Mouse (Mus musculus): ENCODE measurements around the gene Hist2h2ab. TPM values are rescaled to one million over a fixed set of nuclear protein-coding genes. Genes with fewer than 3 reads are reported as not detected.
A peak's percentile ranks its signal among the peaks of the same experiment; 100 is the strongest.
"Not testable (repeated sequence)": the region's sequence is repeated elsewhere in the genome, so short reads cannot be mapped to it uniquely, and the experiment has no call there.

Hist2h2ab gene
- total and polyA plus RNA-seq, 3 experiments = 0.72 to 234 TPM; not detected in 1

DNA sequence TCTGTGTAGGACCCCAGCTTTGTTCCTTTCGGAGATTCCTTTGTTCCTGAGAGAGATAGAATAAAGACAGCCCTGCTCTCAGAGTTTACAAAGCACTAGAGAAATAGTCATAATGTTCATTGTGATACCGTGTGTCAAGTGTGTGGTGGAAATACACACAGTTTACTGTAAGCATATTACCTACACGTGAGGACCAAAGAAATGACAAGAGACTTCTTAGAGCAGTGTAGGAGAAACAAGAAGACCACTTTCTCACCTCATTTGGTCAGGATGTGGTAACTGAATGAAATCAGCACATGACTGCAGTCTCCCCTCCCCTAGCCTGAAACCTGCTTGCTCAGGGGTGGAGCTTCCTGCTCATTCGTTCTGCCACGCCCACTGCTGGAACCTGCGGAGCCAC, 21.5 kb upstream of the Hist2h2ab start (continued):
- TF ChIP-seq MAFK (IDR thresholded peaks at IDR 0.05; ENCODE audit: borderline replicate concordance, low read depth, low read length) (no peak), CHD2 (IDR thresholded peaks at IDR 0.05; ENCODE audit: low read length) (no peak), NELFE (IDR thresholded peaks at IDR 0.05; ENCODE audit: low read depth, low read length) (peak; percentile 90)

DNA sequence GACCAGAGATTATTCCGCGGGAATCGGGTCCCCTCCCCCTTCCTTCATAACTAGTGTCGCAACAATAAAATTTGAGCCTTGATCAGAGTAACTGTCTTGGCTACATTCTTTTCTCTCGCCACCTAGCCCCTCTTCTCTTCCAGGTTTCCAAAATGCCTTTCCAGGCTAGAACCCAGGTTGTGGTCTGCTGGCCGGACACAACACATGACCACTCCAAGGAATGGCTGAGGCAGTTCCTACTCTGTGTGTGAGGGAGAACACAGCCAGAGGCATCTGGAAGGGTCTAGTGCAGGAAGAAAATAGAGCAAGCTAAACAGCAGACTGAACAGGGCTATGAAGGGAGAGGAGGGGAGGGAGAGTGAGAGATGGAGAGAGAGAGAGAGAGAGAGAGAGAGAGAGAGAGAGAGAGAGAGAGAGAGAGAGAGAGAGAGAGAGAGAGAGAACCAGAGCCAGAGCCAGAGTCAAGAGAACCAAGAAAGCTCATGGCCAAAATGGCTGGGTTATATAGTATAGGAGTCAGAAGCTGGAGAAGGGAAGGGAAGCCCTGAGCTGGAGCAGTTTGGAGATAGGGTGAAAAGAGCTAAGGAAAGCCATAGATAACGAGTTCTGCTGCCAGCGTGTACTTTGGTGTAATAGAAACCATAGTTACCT, 20.9 kb upstream of the Hist2h2ab start:
- not testable (repeated sequence) for H3K9me3 ChIP-seq (replicated peaks; ENCODE audit: insufficient read depth, low read length); H3K27me3 ChIP-seq (ENCODE audit: control insufficient read depth in 1 of 2, insufficient read depth in 2 of 2, low read length in 2 of 2); H3K79me2 ChIP-seq (ENCODE audit: control insufficient read depth, insufficient read depth, low read length, poor library complexity)
- H3K4me3 ChIP-seq (ENCODE audit: control insufficient read depth in 1 of 2, insufficient read depth in 1 of 2, low read depth in 2 of 2, low read length in 2 of 2) = peak overlapping the region; percentile 26 to 46
- H3K9ac ChIP-seq (ENCODE audit: control insufficient read depth, low read depth, low read length, poor library complexity, severe bottlenecking) = peak overlapping the region; percentile 61
- H3K4me1 ChIP-seq (ENCODE audit: control insufficient read depth in 1 of 2, insufficient read depth in 2 of 2, low read length in 2 of 2) = peaks cover 12 to 22% of the 10 kb centered on the region in 2 experiments
- DNase-seq (ENCODE audit: low read depth, low spot score) = peak; percentile 67
- peaks cover 0 to 16% of the 10 kb centered on the region in 2 experiments; a peak in 2 of 4 replicates for H3K36me3 ChIP-seq (ENCODE audit: control insufficient read depth in 1 of 2, insufficient read depth in 2 of 2, low read length in 2 of 2)
- TF ChIP-seq ELF1 (IDR thresholded peaks at IDR 0.05; ENCODE audit: low read depth, low read length) = 0 out of 2 replicates have a peak, but pooled peaks have one; percentile 3
- TF ChIP-seq TBP (IDR thresholded peaks at IDR 0.05; ENCODE audit: low read depth, low read length) = 0 out of 2 replicates have a peak, but pooled peaks have one; percentile 8
- 0 out of 2 replicates have a peak, but pooled peaks have one; percentile 6 for TF ChIP-seq MYC (IDR thresholded peaks at IDR 0.05; ENCODE audit: low read depth, low read length)
- TF ChIP-seq GATA1 (IDR thresholded peaks at IDR 0.05; ENCODE audit: low read depth, low read length) = peak; percentile 43; the same call in 1 of the 2 replicates
- TF ChIP-seq EP300 (IDR thresholded peaks at IDR 0.05; ENCODE audit: low read depth in 1 of 2, low read length in 2 of 2) = peak in 1 of 2 experiments; percentile 39; a peak in 1 of 4 replicates
- peak; percentile 80 for TF ChIP-seq MXI1 (IDR thresholded peaks at IDR 0.05; ENCODE audit: low read depth, low read length)
- peak; percentile 47 to 59; a peak in 1 of 4 replicates for TF ChIP-seq POLR2A (IDR thresholded peaks at IDR 0.05; ENCODE audit: control insufficient read depth in 1 of 2, insufficient read depth in 1 of 2, low read depth in 1 of 2, low read length in 2 of 2, poor library complexity in 1 of 2)
- peak; percentile 4; the same call in 1 of the 2 replicates for TF ChIP-seq ETS1 (IDR thresholded peaks at IDR 0.05; ENCODE audit: low read depth, low read length)
- TF ChIP-seq MAX (IDR thresholded peaks at IDR 0.05; ENCODE audit: low read length) = peak; percentile 1; the same call in 1 of the 2 replicates
- TF ChIP-seq JUND (IDR thresholded peaks at IDR 0.05; ENCODE audit: low read depth, low read length) = peak; percentile 93
- 0 out of 2 replicates have a peak, but pooled peaks have one; percentile 35 for TF ChIP-seq SIN3A (IDR thresholded peaks at IDR 0.05; ENCODE audit: low read length)
- TF ChIP-seq TCF12 (IDR thresholded peaks at IDR 0.05; ENCODE audit: low read depth, low read length) = 0 out of 2 replicates have a peak, but pooled peaks have one; percentile 21
- TF ChIP-seq BHLHE40 (IDR thresholded peaks at IDR 0.05; ENCODE audit: borderline replicate concordance, low read depth, low read length) = peak; percentile 5; the same call in 1 of the 2 replicates
- H3K27ac ChIP-seq (ENCODE audit: control insufficient read depth, low read depth, low read length) = peak overlapping the region; percentile 48

- H3K79me2 ChIP-seq (ENCODE audit: control insufficient read depth, insufficient read depth, low read length, poor library complexity) = peaks cover 9% of the 10 kb centered on the region; the same call in 1 of the 2 replicates
- peak; percentile 82 for DNase-seq (ENCODE audit: low read depth, low spot score)
- peaks cover 0 to 16% of the 10 kb centered on the region in 2 experiments; a peak in 2 of 4 replicates for H3K36me3 ChIP-seq (ENCODE audit: control insufficient read depth in 1 of 2, insufficient read depth in 2 of 2, low read length in 2 of 2)
- no peak overlapping the region for H3K27ac ChIP-seq (ENCODE audit: control insufficient read depth, low read depth, low read length)
- H3K27me3 ChIP-seq (ENCODE audit: control insufficient read depth in 1 of 2, insufficient read depth in 2 of 2, low read length in 2 of 2) = no peaks in the 10 kb centered on the region
- H3K4me1 ChIP-seq (ENCODE audit: control insufficient read depth in 1 of 2, insufficient read depth in 2 of 2, low read length in 2 of 2) = peaks cover 12 to 22% of the 10 kb centered on the region in 2 experiments
- H3K9me3 ChIP-seq (replicated peaks; ENCODE audit: insufficient read depth, low read length) = no peaks in the 10 kb centered on the region
- peak overlapping the region; percentile 61 for H3K9ac ChIP-seq (ENCODE audit: control insufficient read depth, low read depth, low read length, poor library complexity, severe bottlenecking)
- peak overlapping the region in 1 of 2 experiments; percentile 29; a peak in 1 of 4 replicates for H3K4me3 ChIP-seq (ENCODE audit: control insufficient read depth in 1 of 2, insufficient read depth in 1 of 2, low read depth in 2 of 2, low read length in 2 of 2)
- TF ChIP-seq E2F4 (IDR thresholded peaks at IDR 0.05; ENCODE audit: borderline replicate concordance, low read depth, low read length) (no peak), ZC3H11A (IDR thresholded peaks at IDR 0.05; ENCODE audit: low read depth, low read length) (no peak), BHLHE40 (IDR thresholded peaks at IDR 0.05; ENCODE audit: borderline replicate concordance, low read depth, low read length) (no peak), NRF1 (IDR thresholded peaks at IDR 0.05; ENCODE audit: insufficient read depth, low read depth, low read length, poor library complexity, severe bottlenecking) (no peak), USF1 (IDR thresholded peaks at IDR 0.05; ENCODE audit: low read depth, low read length) (no peak), MAZ (IDR thresholded peaks at IDR 0.05; ENCODE audit: low read depth, low read length) (peak; percentile 41; the same call in 1 of the 2 replicates), MAFK (IDR thresholded peaks at IDR 0.05; ENCODE audit: borderline replicate concordance, low read depth, low read length) (no peak), RAD21 (IDR thresholded peaks at IDR 0.05; ENCODE audit: low read depth, low read length) (no peak), TCF12 (IDR thresholded peaks at IDR 0.05; ENCODE audit: low read depth, low read length) (no peak), MYB (IDR thresholded peaks at IDR 0.05; ENCODE audit: low read depth, low read length) (no peak), GATA1 (IDR thresholded peaks at IDR 0.05; ENCODE audit: low read depth, low read length) (0 out of 2 replicates have a peak, but pooled peaks have one; percentile 22), KAT2A (conservative IDR thresholded peaks at IDR 0.05; ENCODE audit: low read depth, low read length) (no peak), TBP (IDR thresholded peaks at IDR 0.05; ENCODE audit: low read depth, low read length) (no peak), NELFE (IDR thresholded peaks at IDR 0.05; ENCODE audit: low read depth, low read length) (peak; percentile 30; the same call in 1 of the 2 replicates), MXI1 (IDR thresholded peaks at IDR 0.05; ENCODE audit: low read depth, low read length) (no peak), ZNF384 (IDR thresholded peaks at IDR 0.05; ENCODE audit: low read depth, low read length) (no peak), MAX (IDR thresholded peaks at IDR 0.05; ENCODE audit: low read length) (no peak), POLR2AphosphoS5 (IDR thresholded peaks at IDR 0.05; ENCODE audit: borderline replicate concordance, low read depth, low read length) (no peak)
Observed at GRCm38 (mm10) chr3:96199731-96200130, 19.9 kb upstream of the Hist2h2ab start.

All from MEL (cell line).